Mouse (Mus musculus): ENCODE measurements around the gene Ppia. TPM values are rescaled to one million over a fixed set of nuclear protein-coding genes. Genes with fewer than 3 reads are reported as not detected.
"Not testable (repeated sequence)": the region's sequence is repeated elsewhere in the genome, so short reads cannot be mapped to it uniquely, and the experiment has no call there.

Gene Ppia
- polyA plus RNA-seq, 1 experiment = 276 TPM

DNA sequence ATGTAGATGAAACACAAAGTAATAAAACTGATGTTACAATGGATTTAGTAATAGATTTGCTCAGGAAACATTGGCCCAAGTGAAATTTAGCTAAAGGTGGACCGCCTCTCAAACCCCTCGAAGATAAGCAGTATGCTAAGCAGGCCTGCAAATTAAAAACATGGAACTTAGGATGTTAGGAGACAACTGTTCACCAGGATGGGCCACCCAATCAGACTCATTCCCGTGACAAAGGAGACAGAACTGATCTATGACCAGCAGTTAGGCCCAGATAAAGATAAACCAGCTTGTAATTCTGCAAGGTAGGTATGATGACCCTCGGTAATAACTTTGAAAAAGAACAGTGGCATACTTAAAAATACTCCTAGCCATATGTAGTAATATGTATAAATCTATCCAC is 27.9 kb downstream of the Ppia start:
- no peaks in the 10 kb centered on the region for H3K27me3 ChIP-seq (ENCODE audit: control insufficient read depth, insufficient read depth, low read length)
- H3K36me3 ChIP-seq (ENCODE audit: control insufficient read depth, insufficient read depth, low read length) = peaks cover 9% of the 10 kb centered on the region
- no peak overlapping the region for H3K4me3 ChIP-seq (ENCODE audit: low read depth, low read length)
- peak overlapping the region; percentile 71 for H3K27ac ChIP-seq (ENCODE audit: insufficient read depth, low read depth, low read length)
- H3K4me1 ChIP-seq (ENCODE audit: control insufficient read depth, insufficient read depth, insufficient read length, low read length) = peaks cover 9% of the 10 kb centered on the region
- TF ChIP-seq CTCF (IDR thresholded peaks at IDR 0.05; ENCODE audit: extremely low read depth, insufficient read length, insufficient replicate concordance, low read depth, low read length) = no peak
- TF ChIP-seq POLR2A (IDR thresholded peaks at IDR 0.05; ENCODE audit: low read depth, low read length) = no peak
- WGBS = 27% methylated on average over 4 of the region's 4 CpGs

DNA sequence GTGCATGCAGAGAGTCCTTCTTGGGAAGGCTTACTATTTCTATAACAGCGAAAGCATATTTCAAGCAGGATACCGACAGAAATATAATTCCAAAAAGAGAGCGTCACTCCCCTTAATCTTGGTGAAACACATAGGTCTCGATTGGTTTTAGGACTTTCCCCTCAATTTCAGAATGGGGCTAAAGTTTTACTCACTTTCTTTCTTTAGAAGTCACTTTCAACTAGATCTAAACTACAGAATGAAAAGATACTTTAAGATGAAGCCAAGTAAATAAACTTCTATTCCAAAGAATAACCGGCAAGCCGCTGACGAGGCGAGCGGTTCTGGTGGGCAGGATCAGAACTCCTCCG is 28.5 kb downstream of the Ppia start:
- no peak for TF ChIP-seq CTCF (IDR thresholded peaks at IDR 0.05; ENCODE audit: extremely low read depth, insufficient read length, insufficient replicate concordance, low read depth, low read length)
- no peak for TF ChIP-seq POLR2A (IDR thresholded peaks at IDR 0.05; ENCODE audit: low read depth, low read length)
- H3K4me1 ChIP-seq (ENCODE audit: control insufficient read depth, insufficient read depth, insufficient read length, low read length) = peaks cover 9% of the 10 kb centered on the region
- WGBS = under 1% methylated on average over 10 of the region's 10 CpGs

DNA sequence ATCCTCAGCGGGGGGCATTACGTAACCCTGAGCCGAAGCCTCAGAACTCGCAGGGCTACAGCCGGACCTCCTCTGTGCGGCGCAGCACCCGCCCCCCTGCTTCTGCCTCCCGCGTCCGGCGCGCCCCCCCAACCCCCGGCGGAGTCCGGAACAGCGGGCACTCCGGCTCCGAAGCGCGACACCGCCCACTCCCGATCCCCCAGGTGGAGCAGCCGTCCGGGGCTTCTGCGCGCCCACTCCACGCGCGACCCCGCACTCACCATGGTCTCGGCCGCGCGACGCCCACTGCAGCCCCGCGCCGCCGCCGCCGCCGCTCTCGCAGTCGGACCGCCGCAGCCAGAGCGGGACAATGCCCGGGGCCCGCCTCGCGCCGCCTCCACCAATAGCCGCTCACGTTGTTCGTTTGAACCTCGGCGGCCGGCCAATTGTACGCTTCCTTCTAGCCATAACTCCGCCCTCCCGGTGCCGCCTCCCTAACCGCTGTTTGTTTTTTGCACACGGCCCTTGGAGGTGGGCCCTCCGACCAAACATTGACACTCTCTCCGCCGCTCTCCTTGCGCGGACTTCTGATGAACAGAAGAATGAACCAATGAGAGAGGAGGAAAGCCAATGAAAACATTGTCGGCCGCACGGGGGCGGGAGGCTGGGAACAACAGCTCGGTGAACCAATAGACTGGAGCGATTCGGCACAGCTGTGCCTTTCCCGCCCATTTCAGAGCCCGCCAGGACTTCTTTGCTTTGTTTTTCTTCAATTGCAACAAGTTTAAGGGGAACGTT is 29.0 kb downstream of the Ppia start, which contains the start of gene H2afv:
H2afv (minus strand) TSS at position 367 of the 777 bp plus-strand sequence.
- peak within 1 kb of the TSS; percentile 71 for H3K27ac ChIP-seq (ENCODE audit: insufficient read depth, low read depth, low read length)
- H3K4me1 ChIP-seq (ENCODE audit: control insufficient read depth, insufficient read depth, insufficient read length, low read length) = peaks cover 8% of the 10 kb centered on the region
- H3K27me3 ChIP-seq (ENCODE audit: control insufficient read depth, insufficient read depth, low read length) = no peaks in the 10 kb centered on the region
- TF ChIP-seq POLR2A (IDR thresholded peaks at IDR 0.05; ENCODE audit: low read depth, low read length) (peak; percentile 56; the same call in 1 of the 2 replicates), CTCF (IDR thresholded peaks at IDR 0.05; ENCODE audit: extremely low read depth, insufficient read length, insufficient replicate concordance, low read depth, low read length) (peak; percentile 27; the same call in 1 of the 2 replicates)
- H3K36me3 ChIP-seq (ENCODE audit: control insufficient read depth, insufficient read depth, low read length) = peaks cover 5% of the 10 kb centered on the region
- under 1% methylated on average over 80 of the region's 80 CpGs for WGBS
- peak within 1 kb of the TSS; percentile 78 for H3K4me3 ChIP-seq (ENCODE audit: low read depth, low read length)

More for the DNA sequence above, 28.5 kb downstream of the Ppia start:
- H3K27ac ChIP-seq (ENCODE audit: insufficient read depth, low read depth, low read length) = peak overlapping the region; percentile 71
- no peaks in the 10 kb centered on the region for H3K27me3 ChIP-seq (ENCODE audit: control insufficient read depth, insufficient read depth, low read length)
- H3K4me3 ChIP-seq (ENCODE audit: low read depth, low read length) = peak overlapping the region; percentile 78
- H3K36me3 ChIP-seq (ENCODE audit: control insufficient read depth, insufficient read depth, low read length) = peaks cover 7% of the 10 kb centered on the region

DNA sequence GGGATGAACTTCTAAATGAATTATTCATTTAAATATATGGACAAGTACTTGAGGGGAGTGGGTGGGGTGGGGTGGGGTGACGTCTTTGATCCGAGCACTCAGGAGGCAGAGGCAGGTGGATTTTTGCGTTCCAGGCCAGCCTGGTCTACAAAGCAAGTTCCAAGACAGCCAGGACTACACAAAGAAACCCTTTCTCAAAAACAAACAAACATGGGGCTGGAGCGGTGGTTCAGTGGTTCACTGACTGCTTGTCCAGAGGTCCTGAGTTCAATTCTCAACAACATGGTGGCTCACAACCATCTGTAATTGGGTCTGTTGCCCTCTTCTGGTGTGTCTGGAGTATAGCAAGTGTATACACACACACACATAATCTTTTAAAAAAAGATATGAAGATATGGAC is 30.2 kb downstream of the Ppia start:
- WGBS = 74% methylated on average over 4 of the region's 4 CpGs
- Histone ChIP-seq H3K27me3 (ENCODE audit: control insufficient read depth, insufficient read depth, low read length) (no peaks in the 10 kb centered on the region), H3K36me3 (ENCODE audit: control insufficient read depth, insufficient read depth, low read length) (peaks cover 5% of the 10 kb centered on the region), H3K27ac (ENCODE audit: insufficient read depth, low read depth, low read length) (no peak overlapping the region), H3K4me3 (ENCODE audit: low read depth, low read length) (no peak overlapping the region), H3K4me1 (ENCODE audit: control insufficient read depth, insufficient read depth, insufficient read length, low read length) (peaks cover 8% of the 10 kb centered on the region)
- TF ChIP-seq CTCF (IDR thresholded peaks at IDR 0.05; ENCODE audit: extremely low read depth, insufficient read length, insufficient replicate concordance, low read depth, low read length) (no peak), POLR2A (IDR thresholded peaks at IDR 0.05; ENCODE audit: low read depth, low read length) (no peak)

DNA sequence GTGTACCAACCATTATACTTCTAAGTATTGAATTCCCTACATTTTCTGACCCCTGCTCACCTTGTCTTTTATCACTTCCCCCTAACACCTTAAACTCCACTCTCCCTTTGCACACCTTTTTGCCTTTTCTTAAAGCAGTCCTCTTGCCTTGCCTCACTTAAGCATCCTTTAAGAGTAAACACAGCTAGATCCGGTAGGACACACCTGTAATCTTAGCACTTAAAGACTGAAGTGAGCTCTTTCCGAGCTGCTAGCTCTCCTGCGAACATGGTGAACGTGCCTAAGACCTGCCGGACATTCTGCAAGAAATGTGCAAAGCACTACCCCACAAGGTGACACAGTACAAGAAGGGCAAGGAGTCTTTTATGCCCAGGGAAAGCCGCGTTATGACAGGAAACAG is 30.7 kb downstream of the Ppia start:
- Histone ChIP-seq H3K27ac (ENCODE audit: insufficient read depth, low read depth, low read length) (no peak overlapping the region), H3K4me3 (ENCODE audit: low read depth, low read length) (no peak overlapping the region), H3K27me3 (ENCODE audit: control insufficient read depth, insufficient read depth, low read length) (no peaks in the 10 kb centered on the region), H3K4me1 (ENCODE audit: control insufficient read depth, insufficient read depth, insufficient read length, low read length) (peaks cover 8% of the 10 kb centered on the region), H3K36me3 (ENCODE audit: control insufficient read depth, insufficient read depth, low read length) (peaks cover 5% of the 10 kb centered on the region)
- TF ChIP-seq POLR2A (IDR thresholded peaks at IDR 0.05; ENCODE audit: low read depth, low read length) = no peak
- no peak for TF ChIP-seq CTCF (IDR thresholded peaks at IDR 0.05; ENCODE audit: extremely low read depth, insufficient read length, insufficient replicate concordance, low read depth, low read length)
- 64% methylated on average over 7 of the region's 7 CpGs for WGBS

DNA sequence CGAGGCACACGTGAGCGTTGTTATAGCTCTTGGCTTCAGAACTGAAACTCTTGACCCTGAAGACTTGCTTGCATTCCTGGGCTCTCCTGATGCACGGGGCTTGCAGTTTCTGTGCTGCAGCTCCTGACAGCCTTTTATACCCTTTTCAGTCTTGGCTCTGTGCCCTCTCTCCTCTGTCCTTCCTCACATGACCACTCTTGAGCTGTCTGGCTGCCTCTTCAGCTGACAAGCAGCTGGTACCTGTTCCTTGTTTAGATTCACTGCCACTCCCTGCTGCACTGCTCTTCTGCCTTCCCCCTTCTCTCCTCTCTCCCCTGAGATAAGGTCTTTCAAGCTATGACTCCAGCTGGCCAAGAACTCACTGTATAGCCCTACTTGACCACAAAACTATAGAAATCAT is 32.2 kb downstream of the Ppia start:
- Histone ChIP-seq H3K4me3 (ENCODE audit: low read depth, low read length) (no peak overlapping the region), H3K27ac (ENCODE audit: insufficient read depth, low read depth, low read length) (no peak overlapping the region), H3K27me3 (ENCODE audit: control insufficient read depth, insufficient read depth, low read length) (no peaks in the 10 kb centered on the region), H3K4me1 (ENCODE audit: control insufficient read depth, insufficient read depth, insufficient read length, low read length) (peaks cover 6% of the 10 kb centered on the region), H3K36me3 (ENCODE audit: control insufficient read depth, insufficient read depth, low read length) (no peaks in the 10 kb centered on the region)
- TF ChIP-seq CTCF (IDR thresholded peaks at IDR 0.05; ENCODE audit: extremely low read depth, insufficient read length, insufficient replicate concordance, low read depth, low read length) = no peak
- no peak for TF ChIP-seq POLR2A (IDR thresholded peaks at IDR 0.05; ENCODE audit: low read depth, low read length)
- 77% methylated on average over 4 of the region's 4 CpGs for whole genome bisulfite sequencing

DNA sequence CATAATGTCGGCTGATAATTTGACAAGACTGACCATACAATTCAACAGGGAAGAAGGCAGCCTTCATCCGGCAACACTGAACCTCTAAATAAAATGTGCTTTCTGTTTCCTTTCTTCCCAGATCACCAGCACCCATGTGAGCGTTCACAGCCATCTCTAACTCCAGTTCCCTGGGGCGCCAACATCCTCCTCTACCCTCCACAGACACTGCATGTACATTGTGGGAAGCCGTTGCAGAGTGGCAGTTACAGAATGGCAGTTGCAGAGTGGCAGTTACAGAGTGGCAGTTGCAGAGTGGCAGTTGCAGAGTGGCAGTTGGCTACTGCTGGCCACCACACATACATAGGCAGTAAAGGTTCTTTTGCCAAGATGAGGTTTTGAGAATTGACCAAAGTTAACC is 32.9 kb downstream of the Ppia start:
- not testable (repeated sequence) for H3K27ac ChIP-seq (ENCODE audit: insufficient read depth, low read depth, low read length); H3K4me3 ChIP-seq (ENCODE audit: low read depth, low read length); H3K4me1 ChIP-seq (ENCODE audit: control insufficient read depth, insufficient read depth, insufficient read length, low read length); H3K27me3 ChIP-seq (ENCODE audit: control insufficient read depth, insufficient read depth, low read length); H3K36me3 ChIP-seq (ENCODE audit: control insufficient read depth, insufficient read depth, low read length)
- 94% methylated on average over 5 of the region's 5 CpGs for WGBS

All from small intestine, adult 2 months (tissue).